Mouse (Mus musculus) limb, embryonic 14.5 days (tissue): ENCODE results near the gene Myo15. TPM values are rescaled to one million over a fixed set of nuclear protein-coding genes. Genes with fewer than 3 reads are reported as not detected.
A peak's percentile ranks its signal among the peaks of the same experiment; 100 is the strongest.

Experiments
- ATAC-seq: fragments of 200-750 bp; cut with Nextera tagmentation; 2 replicates; pipeline ENCODE4 v1.8.0; 2017; ENCODE audit warnings: low read depth, moderate number of reproducible peaks, moderate TSS enrichment; ENCODE audit not compliant: low FRiP score
- DNase-seq: peaks from one replicate; pipeline ENCODE4 v3.0.0-alpha.2; 2015; ENCODE audit warnings: low spot score
- H3K27ac ChIP-seq: fragments of 300-500 bp; sonication (generic); replicated peaks from 2 replicates; pipeline ENCODE4 v1.5.1; 2014; ENCODE audit warnings: low read depth, mild to moderate bottlenecking, low read length, moderate library complexity, mixed read lengths
- H3K27me3 ChIP-seq: fragments of 300-500 bp; sonication (generic); 2 replicates; pipeline ENCODE4 v1.6.1; 2014; ENCODE audit warnings: low read length, mixed read lengths; ENCODE audit not compliant: control insufficient read depth, insufficient read depth
- H3K36me3 ChIP-seq: fragments of 300-500 bp; sonication (generic); 2 replicates; pipeline ENCODE4 v1.6.1; 2014; ENCODE audit warnings: mild to moderate bottlenecking, low read length, moderate library complexity, mixed read lengths; ENCODE audit not compliant: control insufficient read depth, insufficient read depth
- H3K4me1 ChIP-seq: fragments of 300-500 bp; sonication (generic); 2 replicates; pipeline ENCODE4 v1.6.1; 2014; ENCODE audit warnings: antibody characterized with exemption, low read length, mixed read lengths; ENCODE audit not compliant: control insufficient read depth, insufficient read depth
- H3K4me2 ChIP-seq: fragments of 300-500 bp; sonication (generic); replicated peaks from 2 replicates; pipeline ENCODE4 v1.6.1; 2014; ENCODE audit warnings: low read depth, mild to moderate bottlenecking, low read length, moderate library complexity; ENCODE audit not compliant: severe bottlenecking
- H3K4me3 ChIP-seq: fragments of 300-500 bp; sonication (generic); replicated peaks from 2 replicates; pipeline ENCODE4 v1.5.1; 2014; ENCODE audit warnings: low read length
- H3K9ac ChIP-seq: fragments of 300-500 bp; sonication (generic); 2 replicates; pipeline ENCODE4 v1.6.1; 2014; ENCODE audit warnings: mild to moderate bottlenecking, low read depth, low read length, moderate library complexity; ENCODE audit not compliant: severe bottlenecking
- H3K9me3 ChIP-seq: fragments of 300-500 bp; sonication (generic); 2 replicates; pipeline ENCODE4 v1.6.1; 2016; ENCODE audit warnings: low read length; ENCODE audit not compliant: control insufficient read depth
- POLR2A ChIP-seq: fragments of 200-500 bp; IDR thresholded peaks from 2 replicates; pipeline ENCODE4 v1.8.0; 2012; ENCODE audit warnings: inconsistent platforms, mild to moderate bottlenecking, moderate library complexity, borderline replicate concordance; ENCODE audit not compliant: insufficient read depth, insufficient read length; ENCODE audit errors: extremely low read depth
- WGBS: fragments of 180-500 bp; shearing (Covaris S2); extraction: QIAGEN DNeasy Blood & Tissue Kit; methylation state at CpG from one replicate; pipeline ENCODE4 v1.1.7; 2014; 5-methylcytosine and 5-hydroxymethylcytosine counted together
- polyA plus RNA-seq, 2 experiments: library from polyadenylated mRNA; depleted of rRNA in 1 of 2; stranded (reverse) in 1 of 2; unstranded in 1 of 2; fragments of >200 nt; fragmentation: Nextera tagmentation in 1 of 2; extraction: Ambion mirVana in 1 of 2; gene quantifications; 2 replicates each; pipeline versions ENCODE4 v1.2.1 to v1.2.3; 2012 to 2014

Gene Myo15
- polyA plus RNA-seq, 2 experiments: 0.54 to 1.4 TPM

DNA sequence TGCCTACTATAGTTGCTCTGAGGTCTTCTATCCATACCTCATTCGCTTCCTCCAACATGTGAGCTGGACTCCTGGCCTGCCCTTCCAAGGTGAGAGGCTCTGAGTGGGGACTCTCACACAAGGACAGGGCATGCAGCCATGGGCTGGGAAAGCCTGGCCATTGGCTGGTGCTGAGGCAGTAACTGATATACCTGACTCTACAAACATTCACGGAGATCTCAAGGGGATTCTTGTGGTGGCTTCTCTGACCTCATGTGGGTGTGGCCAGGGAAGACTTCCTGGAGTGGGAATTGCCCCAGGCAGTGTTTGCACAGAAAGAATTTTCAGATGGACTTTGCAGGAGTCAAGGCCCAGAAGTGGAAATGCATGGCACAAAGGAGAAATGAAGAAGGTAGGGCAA lies 45.8 kb downstream of the Myo15 start:
- DNase-seq: peak; percentile 8
- Histone ChIP-seq H3K36me3 (no peaks in the 10 kb centered on the region), H3K9ac (no peak overlapping the region), H3K4me1 (no peaks in the 10 kb centered on the region), H3K4me3 (no peak overlapping the region), H3K27ac (no peak overlapping the region), H3K27me3 (no peaks in the 10 kb centered on the region), H3K4me2 (no peak overlapping the region), H3K9me3 (no peaks in the 10 kb centered on the region)
- no peak for ATAC-seq
- WGBS: 63% methylated on average over 2 of the region's 2 CpGs
- no peak for TF ChIP-seq POLR2A

DNA sequence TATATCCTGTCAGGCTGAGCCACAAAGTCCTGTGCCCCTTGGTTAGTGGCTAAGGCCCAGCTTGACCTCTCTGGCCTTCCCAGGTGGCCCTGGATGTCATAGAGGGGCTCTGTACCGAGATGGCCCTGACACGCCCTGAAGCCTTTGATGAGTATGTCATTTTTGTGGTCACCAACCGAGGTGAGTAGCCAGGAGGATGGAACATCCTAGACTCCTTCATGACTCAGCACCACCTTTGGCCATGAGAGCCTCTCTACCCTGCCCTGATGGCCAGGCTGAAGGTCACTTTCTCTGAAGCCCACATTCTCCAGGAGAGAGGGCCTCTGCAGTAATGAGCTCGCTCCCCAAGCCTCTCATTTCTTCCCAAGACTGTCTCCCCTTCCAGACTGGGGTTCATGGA lies 49.2 kb downstream of the Myo15 start:
- no peaks in the 10 kb centered on the region for H3K27me3 ChIP-seq
- DNase-seq (no peak), ATAC-seq (no peak)
- H3K4me1 ChIP-seq: no peaks in the 10 kb centered on the region
- WGBS: 66% methylated on average over 4 of the region's 4 CpGs
- H3K27ac ChIP-seq: no peak overlapping the region
- no peak for TF ChIP-seq POLR2A
- H3K36me3 ChIP-seq: no peaks in the 10 kb centered on the region
- H3K4me3 ChIP-seq: no peak overlapping the region
- H3K4me2 ChIP-seq: no peak overlapping the region
- H3K9ac ChIP-seq: no peak overlapping the region
- H3K9me3 ChIP-seq: no peaks in the 10 kb centered on the region

DNA sequence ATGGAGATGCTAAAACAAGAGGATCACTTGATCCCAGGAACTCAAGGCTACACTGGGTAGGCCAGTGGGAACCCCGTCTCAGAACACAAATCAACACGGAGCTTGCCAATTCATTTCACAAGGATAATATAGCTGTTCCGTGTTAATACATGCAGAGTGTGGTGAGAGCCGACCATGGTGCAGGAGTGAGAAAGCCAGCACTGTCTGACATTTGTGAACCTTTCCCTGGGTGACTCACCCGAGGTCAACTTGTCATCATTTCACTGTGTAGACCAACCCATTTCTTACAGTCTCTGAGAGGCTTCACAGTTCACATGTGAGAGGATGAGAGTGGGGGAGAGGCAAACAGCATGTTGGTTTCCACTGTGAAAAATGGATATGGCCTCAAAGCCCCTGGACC lies 52.9 kb downstream of the Myo15 start:
- Histone ChIP-seq H3K27me3 (no peaks in the 10 kb centered on the region), H3K4me3 (no peak overlapping the region), H3K4me1 (no peaks in the 10 kb centered on the region), H3K27ac (no peak overlapping the region), H3K36me3 (no peaks in the 10 kb centered on the region), H3K4me2 (no peak overlapping the region), H3K9me3 (no peaks in the 10 kb centered on the region), H3K9ac (no peak overlapping the region)
- no peak for ATAC-seq
- DNase-seq: no peak
- no peak for TF ChIP-seq POLR2A
- WGBS: 82% methylated on average over 5 of the region's 5 CpGs

DNA sequence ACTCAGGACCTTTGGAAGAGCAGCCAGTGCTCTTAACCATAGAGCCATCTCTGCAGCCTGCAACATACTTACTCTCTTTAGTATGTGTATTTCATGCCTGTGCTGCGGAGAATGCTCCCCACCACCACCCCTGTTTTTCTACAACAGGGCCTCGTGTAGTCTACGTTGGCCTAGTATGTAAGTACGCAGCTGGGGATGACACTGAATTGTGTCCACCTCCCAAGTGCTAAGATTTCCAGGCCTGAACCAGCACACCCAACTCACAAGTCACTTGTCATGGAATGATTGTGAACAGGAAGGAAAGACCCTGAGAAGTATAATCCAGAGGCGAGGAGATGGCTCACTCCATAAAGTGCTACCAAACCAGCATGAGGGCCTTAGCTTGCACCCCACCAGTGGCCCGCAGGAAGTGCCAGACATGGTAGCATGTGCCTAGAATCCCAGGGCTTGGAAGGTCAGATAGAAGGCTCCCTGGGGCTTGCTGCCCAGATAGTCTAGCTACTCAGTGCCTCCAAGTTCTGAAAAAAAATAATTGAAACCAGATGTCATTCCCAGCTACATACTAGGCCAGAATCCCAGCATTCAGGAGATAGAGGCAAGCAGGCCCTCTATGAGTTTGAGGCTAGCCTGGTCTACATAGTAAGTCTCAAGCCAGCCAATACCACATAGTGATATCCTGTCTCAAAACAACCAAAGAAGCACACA lies 53.7 kb downstream of the Myo15 start:
- 81% methylated on average over 6 of the region's 6 CpGs for WGBS
- no peaks in the 10 kb centered on the region for H3K4me1 ChIP-seq
- H3K9me3 ChIP-seq: no peaks in the 10 kb centered on the region
- ATAC-seq (no peak), DNase-seq (no peak)
- H3K4me3 ChIP-seq: no peak overlapping the region
- no peak for TF ChIP-seq POLR2A
- H3K27ac ChIP-seq: no peak overlapping the region
- H3K36me3 ChIP-seq: no peaks in the 10 kb centered on the region
- H3K9ac ChIP-seq: no peak overlapping the region
- H3K4me2 ChIP-seq: no peak overlapping the region
- no peaks in the 10 kb centered on the region for H3K27me3 ChIP-seq

DNA sequence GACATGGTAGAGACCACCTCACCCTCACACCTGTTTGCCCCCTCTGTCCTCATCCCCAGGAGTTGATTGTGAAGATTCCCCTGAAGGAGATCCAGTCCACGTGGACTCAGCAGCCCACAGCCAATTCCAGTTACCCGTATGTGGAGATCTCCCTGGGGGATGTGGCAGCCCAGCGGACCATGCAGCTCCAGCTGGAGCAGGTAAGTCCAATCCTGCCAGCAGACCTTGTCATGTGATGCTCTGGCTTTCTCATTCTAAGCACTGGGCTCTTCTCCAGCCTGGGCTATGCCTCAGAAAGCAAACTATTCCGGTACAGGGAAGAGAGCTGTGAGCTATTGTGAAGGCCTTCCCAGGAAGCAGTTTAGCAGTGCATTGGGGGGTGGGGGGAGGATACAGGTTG lies 57.3 kb downstream of the Myo15 start:
- H3K4me2 ChIP-seq: no peak overlapping the region
- TF ChIP-seq POLR2A: no peak
- no peaks in the 10 kb centered on the region for H3K27me3 ChIP-seq
- ATAC-seq (no peak), DNase-seq (no peak)
- 63% methylated on average over 4 of the region's 4 CpGs for WGBS
- H3K9me3 ChIP-seq: no peaks in the 10 kb centered on the region
- H3K27ac ChIP-seq: no peak overlapping the region
- H3K4me3 ChIP-seq: no peak overlapping the region
- no peaks in the 10 kb centered on the region for H3K36me3 ChIP-seq
- no peak overlapping the region for H3K9ac ChIP-seq
- no peaks in the 10 kb centered on the region for H3K4me1 ChIP-seq
